Mouse (Mus musculus) monocyte, adult 5-6 weeks (primary cell): ENCODE measurements around the gene Sgca. TPM values are rescaled to one million over a fixed set of nuclear protein-coding genes. Genes with fewer than 3 reads are reported as not detected.

ENCODE experiments used
- ATAC-seq: fragments of 153-309, 156-312 bp; replicated peaks from 2 replicates; pipeline ENCODE4 v1.8.0; 2017; ENCODE audit warnings: mild to moderate bottlenecking; ENCODE audit not compliant: low TSS enrichment, insufficient number of reproducible peaks, severe bottlenecking, poor library complexity, low FRiP score
- total RNA-seq: library from RNA; stranded (forward); fragments of 200-1000, 200-491, 200-594 nt; gene quantifications from 3 replicates; pipeline ENCODE4 v1.2.3, GENCODE M21; 2017

The Sgca gene
- total RNA-seq, 1 experiment from 2014 or later = not detected

DNA sequence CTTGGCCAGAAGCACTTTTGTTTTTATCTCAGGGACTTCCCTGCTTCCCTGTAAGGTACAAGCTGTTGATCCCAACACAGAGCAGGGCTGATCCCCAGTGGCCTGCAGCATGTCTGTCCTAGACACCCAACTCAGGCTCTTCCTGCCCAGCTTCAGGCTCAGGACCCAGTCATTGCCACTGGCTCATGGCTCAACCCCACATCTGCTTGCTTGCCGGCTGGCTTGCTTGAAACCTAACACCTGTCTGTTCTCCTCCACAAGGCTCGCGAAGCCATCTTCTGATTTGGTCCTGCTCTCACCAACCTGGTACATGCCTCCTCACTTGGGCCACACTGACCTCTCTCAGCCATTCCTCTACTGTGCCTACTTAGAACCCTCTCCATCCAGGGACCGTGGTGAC lies 46.0 kb downstream of the Sgca start:
- ATAC-seq = no peak

DNA sequence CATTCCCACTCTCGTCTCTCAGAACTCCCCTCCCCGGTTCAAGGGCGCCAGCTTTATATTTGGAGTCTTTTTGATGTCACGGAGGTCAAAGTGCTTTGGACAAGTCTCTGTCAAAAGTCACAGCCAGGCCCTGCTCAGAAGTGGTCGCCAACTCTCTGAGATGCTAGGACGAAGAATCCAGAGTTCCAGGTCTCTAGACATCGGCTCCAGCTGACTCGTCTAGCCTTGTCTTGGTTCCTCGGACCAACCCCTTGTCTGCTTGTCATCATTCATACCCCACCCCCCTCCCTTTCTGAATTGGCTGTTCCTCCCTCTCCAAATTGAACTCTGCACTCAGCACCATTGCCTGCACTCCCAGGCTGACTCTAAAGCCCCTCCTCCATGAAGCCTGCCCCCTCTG lies 46.5 kb downstream of the Sgca start:
- ATAC-seq = no peak

DNA sequence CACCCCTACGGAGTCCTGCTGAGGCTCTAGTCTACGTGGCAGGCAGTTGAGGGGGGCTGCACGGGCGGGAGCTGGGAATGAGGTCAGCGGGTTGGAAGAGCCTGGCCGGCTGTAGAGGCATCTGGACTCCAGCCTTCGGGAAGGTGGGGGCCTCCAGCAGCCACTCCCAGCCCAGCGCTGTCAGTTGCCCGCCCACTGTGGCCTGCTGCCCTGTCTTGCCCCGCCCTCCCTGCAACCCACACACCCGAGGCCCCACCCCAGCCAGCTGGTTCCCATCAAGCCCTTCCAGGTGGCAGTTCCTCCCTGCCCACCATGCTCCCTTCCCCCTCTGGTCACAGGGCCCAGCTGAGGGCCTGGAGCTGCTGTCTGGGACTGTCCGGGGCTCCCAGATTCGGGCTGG lies 47.3 kb downstream of the Sgca start:
- ATAC-seq = no peak

DNA sequence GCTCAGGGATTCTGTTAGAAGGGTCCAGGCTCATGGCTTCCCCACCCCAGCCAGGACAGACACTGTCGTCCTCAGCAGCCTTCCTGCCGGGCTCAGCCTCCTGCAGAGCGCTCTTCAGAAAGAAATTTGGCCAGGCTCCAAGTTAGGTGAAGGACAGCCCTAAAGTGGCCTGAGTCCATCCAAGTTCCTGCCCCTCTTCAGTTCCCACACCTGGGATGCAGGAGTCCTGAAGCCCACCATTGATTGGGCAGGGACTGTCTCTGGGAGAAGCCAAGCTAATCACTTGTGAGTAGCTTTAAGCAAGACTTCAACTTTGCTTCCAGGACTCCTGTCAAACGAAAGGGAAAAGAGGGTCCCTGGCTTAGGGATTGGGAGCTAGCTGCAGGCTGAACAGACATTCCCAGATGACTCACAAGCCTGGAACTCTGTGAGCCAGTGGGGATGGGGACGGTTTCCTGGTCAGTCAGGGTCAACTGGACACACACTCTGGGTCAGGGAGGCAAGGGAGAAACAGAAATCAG lies 48.3 kb downstream of the Sgca start:
- no peak for ATAC-seq

DNA sequence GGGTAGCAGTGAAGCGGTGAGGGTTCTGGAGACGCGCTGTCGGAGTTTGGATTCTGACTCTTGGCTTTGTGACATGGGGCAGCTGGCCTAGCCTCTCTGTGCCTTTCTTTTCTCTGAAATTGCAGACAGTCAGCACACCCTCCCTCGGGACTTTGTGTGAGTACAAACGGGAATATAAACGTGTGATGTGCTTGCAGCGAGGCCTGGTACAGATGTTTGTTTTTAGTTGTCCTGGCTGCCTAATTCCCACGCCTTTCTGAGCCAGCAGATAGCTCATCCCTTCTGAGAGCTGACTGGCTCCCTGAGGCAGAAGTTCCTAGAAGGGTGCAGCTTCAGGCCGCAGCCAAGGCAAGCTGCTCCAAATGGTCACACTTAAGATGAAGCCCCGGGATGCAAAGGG lies 49.7 kb downstream of the Sgca start:
- no peak for ATAC-seq

DNA sequence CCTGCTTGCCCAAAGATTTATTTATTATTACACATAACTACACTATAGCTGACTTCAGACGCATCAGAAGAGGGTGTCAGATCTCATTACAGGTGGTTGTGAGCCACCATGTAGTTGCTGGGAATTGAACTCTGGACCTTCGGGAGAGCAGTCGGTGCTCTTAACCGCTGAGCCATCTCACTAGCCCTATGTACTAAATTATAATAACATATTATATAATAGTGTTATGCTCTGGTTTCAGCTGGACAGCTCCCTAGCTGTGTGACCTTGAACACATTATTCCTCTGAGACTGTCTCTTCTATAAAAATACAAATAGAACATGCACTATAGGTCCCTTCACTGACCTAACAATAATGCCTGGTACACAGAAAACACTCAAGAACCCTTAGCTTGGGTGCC lies 51.1 kb downstream of the Sgca start:
- no peak for ATAC-seq

DNA sequence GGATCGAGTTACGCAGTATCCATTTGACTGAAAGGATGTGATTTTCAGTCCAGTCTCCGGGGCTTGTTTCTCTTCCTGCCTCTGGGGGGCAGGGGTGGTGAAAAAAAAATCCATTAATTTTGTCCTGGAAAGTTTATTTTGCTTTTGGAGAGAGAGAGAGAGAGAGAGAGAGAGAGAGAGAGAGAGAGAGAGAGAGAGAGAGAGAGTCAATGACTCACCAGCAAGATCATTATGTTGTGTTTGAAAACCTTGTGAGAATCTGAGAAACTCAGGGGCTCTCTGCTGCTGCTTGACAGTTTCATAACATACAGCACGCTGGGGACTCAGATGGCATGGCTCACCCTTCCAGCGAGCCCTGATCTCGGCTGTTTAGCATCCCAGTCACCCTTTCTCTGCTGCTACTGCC lies 55.1 kb downstream of the Sgca start:
- ATAC-seq = no peak

DNA sequence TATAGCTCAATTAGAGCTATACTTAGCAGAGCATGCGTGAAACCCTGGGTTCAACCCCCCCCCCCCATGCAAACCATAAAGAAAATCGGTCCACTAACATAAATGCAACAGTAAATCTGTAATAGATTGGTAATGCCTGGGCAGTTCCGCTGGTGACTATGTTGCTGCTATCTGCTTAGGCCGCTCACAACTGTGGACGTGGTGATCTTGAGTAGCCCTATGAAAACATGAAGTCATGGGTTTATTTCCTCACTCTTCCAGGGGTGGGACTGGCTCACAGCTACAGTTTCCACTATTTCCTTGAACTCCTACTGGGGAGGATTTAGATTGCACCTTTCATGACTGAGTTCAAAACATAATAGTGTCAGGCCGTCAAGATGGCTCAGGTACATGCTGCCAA lies 58.4 kb downstream of the Sgca start:
- no peak for ATAC-seq

DNA sequence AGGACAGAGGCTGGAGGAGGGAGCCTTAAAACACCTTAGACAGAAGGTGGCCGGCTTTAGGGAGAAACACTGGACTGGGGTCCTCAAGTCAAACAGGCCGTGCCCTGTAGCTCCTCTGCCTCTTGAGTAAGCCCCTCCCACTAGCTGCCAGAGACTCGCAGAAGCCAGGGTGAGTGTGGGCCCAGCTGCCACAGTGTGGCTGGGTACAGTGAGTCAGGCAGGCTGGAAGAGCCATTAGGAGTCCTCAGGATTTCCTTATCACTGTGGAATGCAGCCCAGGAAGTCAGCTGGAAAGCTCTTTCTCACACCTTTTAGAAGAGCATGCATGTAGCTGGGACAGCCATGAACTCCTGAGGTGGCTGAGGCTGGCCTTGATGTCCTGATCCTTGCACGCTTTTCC lies 59.6 kb downstream of the Sgca start:
- ATAC-seq = no peak

DNA sequence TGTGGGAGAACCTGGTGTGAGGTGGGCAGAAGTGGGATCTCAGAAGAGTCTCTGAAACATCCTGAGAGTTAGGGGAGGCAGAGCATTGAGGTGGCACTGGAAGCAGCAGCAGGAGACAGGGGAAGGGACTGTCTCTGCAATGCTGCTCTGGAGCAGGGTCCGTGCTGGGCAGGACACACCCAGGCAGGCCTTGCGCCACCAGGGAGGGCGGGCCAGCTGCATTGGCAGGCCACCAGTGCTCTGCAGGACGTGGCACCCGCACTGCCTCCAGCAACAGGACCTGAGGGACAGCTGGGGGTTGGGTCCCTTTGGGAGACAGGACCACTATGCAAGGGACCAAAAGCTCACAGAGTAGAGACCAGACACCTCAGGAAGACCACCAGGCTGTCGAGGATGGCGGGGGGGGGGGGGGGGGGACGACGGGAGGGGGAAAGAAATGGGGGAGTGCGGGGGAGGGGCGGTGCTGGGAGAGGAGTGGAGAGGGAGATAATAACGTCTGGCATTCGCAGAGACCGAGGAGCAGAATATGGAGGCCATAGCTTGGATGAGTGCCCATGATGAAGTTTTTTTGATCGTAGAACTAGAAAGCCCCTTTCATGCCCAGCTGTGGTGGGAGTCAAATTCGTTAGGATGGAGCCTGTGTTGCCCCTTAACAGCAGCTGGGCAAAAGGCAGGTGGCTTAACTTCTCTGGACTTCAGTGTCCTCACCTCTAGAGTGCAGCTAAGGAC lies 60.3 kb downstream of the Sgca start:
- no peak for ATAC-seq

DNA sequence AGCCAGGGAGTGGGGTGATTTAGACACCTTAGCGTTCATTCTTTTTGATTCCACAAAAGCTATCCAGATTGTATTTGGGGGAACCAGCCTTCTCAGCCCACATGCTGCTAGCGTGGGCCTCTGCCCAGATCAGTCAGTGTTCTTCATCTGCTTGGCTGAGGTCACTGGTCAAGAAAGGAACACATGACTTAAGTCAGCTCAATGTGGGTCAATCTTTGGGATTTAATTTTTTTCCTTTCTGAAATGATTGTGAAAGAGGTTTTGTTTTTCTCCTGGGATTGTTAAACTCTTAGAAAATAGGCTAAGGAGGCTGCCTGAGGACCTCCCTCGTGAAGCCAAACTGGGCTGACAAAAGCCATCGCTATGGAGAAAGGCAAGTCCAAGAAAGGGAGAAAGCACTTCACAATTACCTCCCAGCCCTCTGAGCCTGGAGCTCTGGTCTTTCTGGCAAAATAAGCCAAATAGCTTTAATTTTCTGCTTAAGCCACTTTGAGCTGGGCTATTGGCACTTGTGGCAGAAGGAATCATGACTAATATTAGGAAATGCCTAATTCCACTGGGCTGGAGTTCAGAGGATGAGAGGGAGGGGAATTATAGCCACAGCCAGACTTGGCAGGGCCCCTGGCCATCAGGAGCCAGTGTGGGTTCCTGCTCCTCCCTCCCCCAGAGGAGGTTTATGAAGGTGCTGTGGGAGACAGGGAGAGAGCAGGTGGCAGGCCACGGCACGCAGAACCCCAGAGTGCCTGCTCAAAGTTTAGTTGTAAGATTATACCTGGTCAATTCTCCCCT lies 62.6 kb downstream of the Sgca start:
- no peak for ATAC-seq

Other genes starting within 250 kb of the Sgca start
- gene Cdc34b, start 234.5 kb downstream of the Sgca start, total RNA-seq = not detected in 3 replicates
- not detected in 3 replicates for gene Tmem92, start 193.6 kb downstream of the Sgca start, total RNA-seq
- not detected in 3 replicates for gene Col1a1, start 40.1 kb downstream of the Sgca start, total RNA-seq
- 2.5 TPM in 1 of 3 replicates, not detected in the others for gene Hils1, start 8.7 kb downstream of the Sgca start, total RNA-seq
- gene Ppp1r9b, start 14.7 kb upstream of the Sgca start, total RNA-seq = 127 to 216 TPM (median 141 TPM) in 3 replicates
- gene Samd14, start 33.6 kb upstream of the Sgca start, total RNA-seq = 0.38 to 1.5 TPM in 2 of 3 replicates, not detected in the other
- 2.8 to 14.5 TPM (median 4.8 TPM) in 3 replicates for gene Pdk2, start 65.0 kb upstream of the Sgca start, total RNA-seq
- gene Itga3, start 100.5 kb upstream of the Sgca start, total RNA-seq = 0.75 to 1.2 TPM (median 0.97 TPM) in 3 replicates
- gene Dlx3, start 143.8 kb upstream of the Sgca start, total RNA-seq = not detected in 3 replicates
- gene Dlx4, start 169.9 kb upstream of the Sgca start, total RNA-seq = not detected in 3 replicates